Mouse (Mus musculus) G1E (cell line): ENCODE data around the gene Adamts4.

ENCODE experiments used
- CTCF ChIP-seq: IDR thresholded peaks from 2 replicates; pipeline ENCODE4 v1.5.1; 2012; ENCODE audit warnings: low read depth, low read length, inconsistent platforms, mixed read lengths
- GATA1 ChIP-seq: IDR thresholded peaks from 2 replicates; pipeline ENCODE4 v1.6.1; 2012; ENCODE audit warnings: borderline replicate concordance, low read length, inconsistent platforms, mixed read lengths
- GATA2 ChIP-seq: IDR thresholded peaks from 2 replicates; pipeline ENCODE4 v1.6.1; 2012; ENCODE audit warnings: low read depth, low read length, inconsistent platforms, borderline replicate concordance
- POLR2AphosphoS5 ChIP-seq: IDR thresholded peaks from 2 replicates; pipeline ENCODE4 v1.6.1; 2012; ENCODE audit warnings: low read depth, low read length, inconsistent platforms; ENCODE audit not compliant: insufficient replicate concordance
- TAL1 ChIP-seq: conservative IDR thresholded peaks from 2 replicates; pipeline ENCODE4 v1.6.1; 2012; ENCODE audit warnings: low read depth, low read length, inconsistent platforms, mixed read lengths

GRCm38 (mm10) chr1:171249913-171250600 is at the start of gene Adamts4:
- TF ChIP-seq GATA1, result no peak
- no peak for TF ChIP-seq CTCF
- no peak for TF ChIP-seq POLR2AphosphoS5
- TF ChIP-seq TAL1, result no peak
- TF ChIP-seq GATA2, result no peak
